Mouse (Mus musculus) C2C12 (cell line): Measurements from ENCODE around the gene Tmem131.

Experiments
- CEBPB ChIP-seq: IDR thresholded peaks from one replicate; pipeline ENCODE4 v1.6.1; 2011; ENCODE audit warnings: low read depth, mild to moderate bottlenecking, control low read depth, moderate library complexity
- CTCF ChIP-seq: IDR thresholded peaks from one replicate; pipeline ENCODE4 v1.5.1; 2011; ENCODE audit not compliant: control insufficient read depth, insufficient read depth, insufficient read length
- FOSL1 ChIP-seq: IDR thresholded peaks from one replicate; pipeline ENCODE4 v1.8.0; 2011; ENCODE audit warnings: mild to moderate bottlenecking, low read length; ENCODE audit not compliant: poor library complexity, insufficient read depth, severe bottlenecking
- MAX ChIP-seq: IDR thresholded peaks from one replicate; pipeline ENCODE4 v1.6.1; 2011; ENCODE audit warnings: mild to moderate bottlenecking, control low read depth
- MYOD1 ChIP-seq: IDR thresholded peaks from one replicate; pipeline ENCODE4 v1.6.1; 2011; ENCODE audit warnings: low read depth; ENCODE audit not compliant: control insufficient read depth, insufficient read length
- MYOG ChIP-seq: IDR thresholded peaks from one replicate; pipeline ENCODE4 v1.6.1; 2011; ENCODE audit not compliant: control insufficient read depth, insufficient read length; ENCODE audit errors: extremely low read depth

DNA sequence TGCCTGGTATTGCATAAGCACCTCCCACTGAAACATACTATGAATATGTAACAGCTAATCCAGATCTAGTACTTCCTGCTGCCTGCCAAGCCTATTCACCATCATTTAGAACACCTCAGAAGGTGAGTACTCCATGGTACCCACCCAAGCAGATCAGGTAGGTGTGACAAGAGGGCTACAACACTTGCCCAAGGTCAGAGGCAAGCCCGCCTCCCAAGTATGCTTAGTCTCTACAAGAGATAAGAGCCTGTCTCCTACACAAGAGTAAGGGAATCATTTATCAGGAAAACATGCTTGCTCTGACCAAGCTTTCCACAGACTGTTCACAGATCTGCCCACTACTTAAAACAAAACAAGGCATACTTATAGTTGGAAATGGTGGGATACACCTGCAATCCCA, 26.0 kb downstream of the Tmem131 start:
- TF ChIP-seq FOSL1 (no peak), MYOD1 (no peak), CTCF (no peak), MAX (no peak), CEBPB (no peak), MYOG (no peak)
